ENCODE assay signal across 19 mouse cellular contexts in genomic region chr8:11176393-11176792, GRCm38 (mm10).
DNase-seq lines count a peak whose midpoint lies in the region; ATAC-seq and TF ChIP-seq lines count a peak whose summit lies in the region.
"Had no signal": no experiment of that assay in that cellular context is flagged by ENCODE, and none has a peak within 500 bp of the region (broad histone marks: within the 10 kb centered on the region; RNA-seq: fewer than 3 reads in every experiment).

No protein-coding gene starts in this region.

- ATAC-seq in kidney, embryonic 16.5 days (ENCODE audit: low FRiP score, low TSS enrichment) = peak; percentile 39; the same call in 1 of the 2 replicates
- ATAC-seq in lung, embryonic 16.5 days (ENCODE audit: low read depth) = peak; percentile 68
- ATAC-seq in intestine, embryonic 16.5 days = 0 out of 2 replicates have a peak, but pooled peaks have one; percentile 25
- ATAC-seq in stomach, embryonic 15.5 days (ENCODE audit: insufficient read depth, low FRiP score, low read depth) = peak; percentile 74; the same call in 1 of the 2 replicates
- ATAC-seq: forebrain, embryonic 13.5 days; forebrain, postnatal 0 days had no signal

- H3K27me3 ChIP-seq in kidney, embryonic 16.5 days (ENCODE audit: insufficient read depth, low read length) = no peaks in the 10 kb centered on the region; the same call in 1 of the 2 replicates
- H3K27me3 ChIP-seq in kidney, adult 2 months (replicated peaks; ENCODE audit: control insufficient read depth, insufficient read depth, low read length) = no peaks in the 10 kb centered on the region
- H3K27me3 ChIP-seq in lung, embryonic 16.5 days (ENCODE audit: control insufficient read depth, insufficient read depth, low read depth, low read length) = no peaks in the 10 kb centered on the region
- H3K27me3 ChIP-seq in intestine, embryonic 16.5 days (replicated peaks; ENCODE audit: control insufficient read depth, insufficient read depth, low read length) = no peaks in the 10 kb centered on the region
- no peaks in the 10 kb centered on the region for H3K27me3 ChIP-seq in stomach, embryonic 15.5 days (replicated peaks)
- H3K27me3 ChIP-seq: forebrain, embryonic 13.5 days; heart, embryonic 15.5 days had no signal

- TF ChIP-seq CTCF in kidney, adult 2 months (conservative IDR thresholded peaks at IDR 0.05; ENCODE audit: insufficient read depth, insufficient read length, low read depth, low read length) = no peak

- no peak overlapping the region for H3K4me2 ChIP-seq in kidney, embryonic 16.5 days (replicated peaks; ENCODE audit: low read depth, low read length)
- H3K4me2 ChIP-seq in lung, embryonic 16.5 days (ENCODE audit: low read depth, low read length) = no peak overlapping the region
- no peak overlapping the region for H3K4me2 ChIP-seq in intestine, embryonic 16.5 days (ENCODE audit: low read depth, low read length)
- H3K4me2 ChIP-seq in stomach, embryonic 15.5 days = no peak overlapping the region
- H3K4me2 ChIP-seq: forebrain, embryonic 13.5 days; heart, embryonic 11.5 days; heart, embryonic 15.5 days had no signal

- H3K36me3 ChIP-seq in kidney, embryonic 16.5 days (ENCODE audit: insufficient read depth, low read length) = no peaks in the 10 kb centered on the region
- no peaks in the 10 kb centered on the region for H3K36me3 ChIP-seq in kidney, adult 2 months (ENCODE audit: control insufficient read depth, insufficient read depth, low read length)
- H3K36me3 ChIP-seq in lung, embryonic 16.5 days (ENCODE audit: control insufficient read depth, insufficient read depth, low read length) = no peaks in the 10 kb centered on the region
- no peaks in the 10 kb centered on the region for H3K36me3 ChIP-seq in intestine, embryonic 16.5 days (ENCODE audit: control insufficient read depth, insufficient read depth, low read length)
- H3K36me3 ChIP-seq in stomach, embryonic 15.5 days = no peaks in the 10 kb centered on the region
- H3K36me3 ChIP-seq: embryonic facial prominence, embryonic 10.5 days; heart, embryonic 15.5 days had no signal

- peak overlapping the region; percentile 51 for H3K27ac ChIP-seq in kidney, embryonic 16.5 days (ENCODE audit: low read length)
- H3K27ac ChIP-seq in kidney, adult 2 months (ENCODE audit: insufficient read depth, low read depth, low read length) = no peak overlapping the region
- peak overlapping the region; percentile 53; the same call in 1 of the 2 replicates for H3K27ac ChIP-seq in lung, embryonic 16.5 days (ENCODE audit: low read length)
- no peak overlapping the region for H3K27ac ChIP-seq in intestine, embryonic 16.5 days (ENCODE audit: low read length)
- peak overlapping the region; percentile 44; the same call in 1 of the 2 replicates for H3K27ac ChIP-seq in stomach, embryonic 15.5 days
- H3K27ac ChIP-seq: embryonic facial prominence, embryonic 10.5 days; forebrain, embryonic 13.5 days; heart, adult 2 months; heart, embryonic 15.5 days had no signal

- H3K4me1 ChIP-seq in kidney, embryonic 16.5 days (ENCODE audit: insufficient read depth, low read length) = no peaks in the 10 kb centered on the region
- peaks cover 7% of the 10 kb centered on the region; the same call in 1 of the 2 replicates for H3K4me1 ChIP-seq in kidney, adult 2 months (ENCODE audit: control insufficient read depth, insufficient read depth, low read length)
- H3K4me1 ChIP-seq in lung, embryonic 16.5 days (replicated peaks; ENCODE audit: control insufficient read depth, insufficient read depth, low read length) = no peaks in the 10 kb centered on the region; the same call in 1 of the 2 replicates
- no peaks in the 10 kb centered on the region for H3K4me1 ChIP-seq in intestine, embryonic 16.5 days (ENCODE audit: control insufficient read depth, insufficient read depth, low read length)
- no peaks in the 10 kb centered on the region for H3K4me1 ChIP-seq in stomach, embryonic 15.5 days

- TF ChIP-seq POLR2A in kidney, adult 2 months (IDR thresholded peaks at IDR 0.05; ENCODE audit: low read depth, low read length) = no peak

- no peak overlapping the region for H3K4me3 ChIP-seq in kidney, embryonic 16.5 days (ENCODE audit: low read length)
- no peak overlapping the region for H3K4me3 ChIP-seq in kidney, adult 2 months (ENCODE audit: insufficient read depth, low read depth, low read length)
- H3K4me3 ChIP-seq in lung, embryonic 16.5 days (ENCODE audit: low read length) = no peak overlapping the region
- H3K4me3 ChIP-seq in intestine, embryonic 16.5 days (ENCODE audit: low read length) = no peak overlapping the region
- no peak overlapping the region for H3K4me3 ChIP-seq in stomach, embryonic 15.5 days (replicated peaks)
- H3K4me3 ChIP-seq: embryonic facial prominence, embryonic 10.5 days; forebrain, embryonic 13.5 days; heart, adult 2 months; heart, embryonic 15.5 days had no signal

- H3K9me3 ChIP-seq in kidney, embryonic 16.5 days (ENCODE audit: low read length) = no peaks in the 10 kb centered on the region
- no peaks in the 10 kb centered on the region for H3K9me3 ChIP-seq in lung, embryonic 16.5 days (ENCODE audit: control insufficient read depth, low read length)
- no peaks in the 10 kb centered on the region for H3K9me3 ChIP-seq in intestine, embryonic 16.5 days (ENCODE audit: control insufficient read depth, low read length)
- no peaks in the 10 kb centered on the region for H3K9me3 ChIP-seq in stomach, embryonic 15.5 days
- H3K9me3 ChIP-seq: embryonic facial prominence, embryonic 10.5 days; forebrain, embryonic 13.5 days; heart, embryonic 15.5 days had no signal

- no peak for DNase-seq in kidney, adult 2 months
- no peak for DNase-seq in lung, postnatal 10 days
- no peak for DNase-seq in layer of hippocampus, adult 11-12 months (ENCODE audit: low spot score)
- DNase-seq: adrenal gland, adult 8-10 months; adrenal gland, postnatal 36 days; cerebellum, adult 2 months; cerebellum, postnatal 10 days; forebrain, postnatal 0 days; gastrocnemius, postnatal 14 days; heart, adult 2 months; heart, postnatal 14 days had no signal

- WGBS in kidney, embryonic 16.5 days = 76% methylated on average over 7 of the region's 7 CpGs
- WGBS in kidney, adult 2 months = 71% methylated on average over 7 of the region's 7 CpGs
- 48% methylated on average over 7 of the region's 7 CpGs for WGBS in lung, embryonic 16.5 days
- WGBS in intestine, embryonic 16.5 days = 57% methylated on average over 7 of the region's 7 CpGs
- WGBS in stomach, embryonic 15.5 days = 58% methylated on average over 7 of the region's 7 CpGs

- H3K9ac ChIP-seq in kidney, embryonic 16.5 days (replicated peaks; ENCODE audit: low read length) = no peak overlapping the region
- H3K9ac ChIP-seq in lung, embryonic 16.5 days (ENCODE audit: low read length) = no peak overlapping the region
- H3K9ac ChIP-seq in intestine, embryonic 16.5 days (ENCODE audit: low read depth, low read length) = no peak overlapping the region
- no peak overlapping the region for H3K9ac ChIP-seq in stomach, embryonic 15.5 days
- H3K9ac ChIP-seq: forebrain, embryonic 13.5 days; forebrain, postnatal 0 days; heart, embryonic 15.5 days had no signal

Comparison
In these comparisons a context has a peak if more than half of its experiments do, and no peak if none do; other contexts are left out.
1. H3K27ac ChIP-seq: peak in kidney, embryonic 16.5 days (single experiment), lung, embryonic 16.5 days (single experiment) and stomach, embryonic 15.5 days (single experiment); none in kidney, adult 2 months (single experiment) and intestine, embryonic 16.5 days (single experiment).
2. Peak in every context shown above with its lines, with median percentiles within 50 percentile points of each other: ATAC-seq.